Mouse (Mus musculus) monocyte, adult 2 months (primary cell): ENCODE data around the gene Fbxo11.
"Not testable (repeated sequence)": the region's sequence is repeated elsewhere in the genome, so short reads cannot be mapped to it uniquely, and the experiment has no call there.

Source experiments
- DNase-seq, 2 experiments: peaks; one replicate each; pipeline ENCODE4 v3.0.0; 2022; ENCODE audit warnings: low spot score in 2 of 2, low read depth in 1 of 2

Gene Fbxo11

DNA sequence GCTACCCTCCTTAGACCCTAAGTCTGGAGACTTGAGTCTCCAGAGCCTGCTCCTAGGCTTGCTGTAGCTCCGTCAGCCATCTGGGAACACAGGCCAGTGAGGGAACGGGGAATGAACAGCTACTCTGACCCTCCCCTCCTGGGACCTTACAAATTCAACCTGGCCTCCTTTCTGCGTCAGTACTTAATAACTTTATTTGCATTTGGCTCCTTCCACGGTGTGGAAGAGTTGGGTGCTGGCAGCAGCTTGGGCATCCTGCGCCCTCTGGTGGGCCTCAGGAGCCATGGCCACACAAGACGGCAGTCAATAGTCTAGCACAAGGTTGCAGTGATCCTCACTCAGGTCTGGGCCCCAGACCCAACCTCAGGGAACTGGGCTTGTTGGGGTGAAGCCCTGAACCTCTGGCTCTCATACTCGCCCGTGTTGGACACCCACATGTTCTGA is 96.6 kb downstream of the Fbxo11 start:
- DNase-seq: not testable (repeated sequence)

DNA sequence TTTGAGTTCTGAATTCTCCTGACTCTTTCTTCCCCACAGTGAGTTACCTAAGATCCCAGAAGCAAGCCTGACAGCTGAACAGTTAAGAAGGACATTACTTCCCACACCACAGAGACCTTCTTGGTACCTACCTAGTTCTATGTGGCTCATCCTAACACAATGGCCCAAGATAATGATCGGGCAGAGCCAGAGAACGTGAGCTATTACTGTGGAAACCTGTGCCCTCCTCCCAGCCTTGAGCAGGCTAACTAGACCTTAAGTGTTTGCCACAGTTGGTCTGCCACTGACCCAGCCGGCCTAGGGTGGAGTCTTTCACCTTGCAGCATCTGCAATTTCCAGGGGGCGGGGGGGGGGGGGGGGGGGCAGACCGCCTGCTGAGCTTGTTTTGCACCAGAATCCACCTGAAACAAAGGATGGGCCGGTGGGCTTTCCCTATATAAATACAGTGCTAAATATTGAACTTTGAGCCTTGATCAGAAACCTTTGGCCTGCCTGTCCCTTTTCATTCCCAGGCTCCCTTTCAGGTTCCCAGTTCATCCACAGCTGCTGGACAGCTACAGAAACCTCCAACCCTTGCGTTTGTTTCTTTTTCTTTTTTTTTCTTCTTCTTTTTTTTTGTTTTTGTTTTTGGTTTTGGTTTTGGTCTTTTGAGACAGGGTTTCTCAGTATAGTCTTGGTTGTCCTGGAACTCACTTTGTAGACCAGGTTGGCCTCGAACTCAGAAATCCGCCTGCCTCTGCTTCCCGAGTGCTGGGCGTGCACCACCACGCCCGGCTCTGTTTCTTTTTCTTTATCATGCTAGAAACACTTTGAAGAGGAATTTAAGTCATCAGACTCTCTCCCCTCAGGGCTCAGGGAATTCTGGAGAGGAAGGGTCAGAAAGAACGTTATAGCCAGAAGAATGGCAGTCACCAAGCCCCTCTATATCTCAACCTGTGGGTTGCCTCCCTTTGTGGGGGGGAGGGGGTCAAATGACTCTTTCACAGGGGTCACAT is 101.7 kb downstream of the Fbxo11 start:
- no peak for DNase-seq

DNA sequence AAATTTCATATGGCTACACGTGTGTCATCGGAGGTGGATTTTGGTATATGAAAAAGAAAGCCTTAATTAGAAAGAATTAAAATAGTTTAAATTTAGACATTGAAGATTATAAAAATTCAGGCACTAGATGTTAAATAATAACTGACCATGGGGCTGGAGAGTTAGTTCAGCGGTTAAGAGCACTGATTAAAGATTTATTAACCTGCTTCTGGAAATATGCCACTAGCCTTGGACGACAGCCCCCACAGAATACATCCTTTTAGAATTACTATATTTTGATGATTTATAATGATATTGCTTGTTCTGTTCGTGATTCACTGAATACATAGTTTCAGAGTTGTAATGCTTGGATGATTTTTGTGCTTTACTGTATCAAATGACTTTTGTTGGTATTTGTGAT is 105.2 kb downstream of the Fbxo11 start:
- DNase-seq: not testable (repeated sequence)

GRCm38 (mm10) chr17:87959406-87959805 is 105.7 kb downstream of the Fbxo11 start:
- DNase-seq: not testable (repeated sequence)

DNA sequence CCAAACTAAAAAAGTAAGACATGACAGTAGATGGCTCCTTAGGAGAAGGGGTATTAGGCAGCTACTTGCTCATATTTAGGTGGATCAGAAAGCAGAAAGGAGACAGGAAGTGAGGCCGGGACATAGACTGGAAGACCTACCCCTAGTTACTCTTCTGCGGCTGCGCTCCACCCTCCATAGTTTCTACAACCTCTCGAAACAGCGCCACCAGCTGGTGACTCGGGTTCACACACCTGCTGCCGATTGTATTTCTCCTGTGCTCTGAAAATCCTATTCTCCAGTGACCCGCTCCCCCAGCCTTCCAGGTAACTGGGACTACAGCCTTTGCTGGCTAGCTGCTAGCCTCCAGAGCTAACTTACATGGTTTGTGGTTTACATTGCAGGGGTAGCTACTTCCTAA is 106.8 kb downstream of the Fbxo11 start:
- no peak for DNase-seq

GRCm38 (mm10) chr17:87957096-87957840 is 107.8 kb downstream of the Fbxo11 start:
- no peak for DNase-seq

- not testable (repeated sequence) for DNase-seq
Measured at GRCm38 (mm10) chr17:87954618-87955124, 110.4 kb downstream of the Fbxo11 start.

- DNase-seq: peak in 1 of 2 experiments; percentile 46
Measured at GRCm38 (mm10) chr17:87948965-87949584, 116.0 kb downstream of the Fbxo11 start.
